Mouse (Mus musculus): ENCODE measurements around the gene Arl9.
"Not testable (repeated sequence)": the region's sequence is repeated elsewhere in the genome, so short reads cannot be mapped to it uniquely, and the experiment has no call there.

Arl9 gene

GRCm38 (mm10) chr5:77015544-77016482 is 12.0 kb downstream of the Arl9 start, which contains the start of gene Thegl:
TSS of gene Thegl (plus strand) at chr5:77016023.
- peak; percentile 64 to 73 for DNase-seq (ENCODE audit: low spot score in 2 of 2)

DNA sequence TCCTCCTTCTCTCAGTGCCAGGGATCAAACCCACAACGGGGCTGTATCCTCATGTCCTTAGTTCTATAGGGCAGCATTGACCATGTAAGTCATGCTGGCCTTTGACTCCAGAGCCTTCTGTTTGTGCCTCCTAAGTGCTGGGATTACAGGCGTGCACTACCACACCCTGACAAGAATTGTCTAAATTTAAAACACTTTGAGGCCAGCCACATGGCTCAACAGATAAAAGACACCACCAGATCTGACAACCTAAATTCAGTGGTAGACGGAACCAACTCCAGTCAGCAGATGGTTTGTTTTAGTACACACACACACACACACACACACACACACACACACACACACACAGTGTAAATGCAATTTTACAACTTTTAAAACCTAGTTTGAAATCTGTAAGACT is 24.2 kb downstream of the Arl9 start:
- no peak for DNase-seq (ENCODE audit: low spot score in 2 of 2)

GRCm38 (mm10) chr5:77029735-77030134 is 25.9 kb downstream of the Arl9 start:
- peak; percentile 13 to 15 for DNase-seq (ENCODE audit: low spot score in 2 of 2)

GRCm38 (mm10) chr5:77035101-77035500 is 31.2 kb downstream of the Arl9 start:
- DNase-seq (ENCODE audit: low spot score in 2 of 2), result not testable (repeated sequence)

DNA sequence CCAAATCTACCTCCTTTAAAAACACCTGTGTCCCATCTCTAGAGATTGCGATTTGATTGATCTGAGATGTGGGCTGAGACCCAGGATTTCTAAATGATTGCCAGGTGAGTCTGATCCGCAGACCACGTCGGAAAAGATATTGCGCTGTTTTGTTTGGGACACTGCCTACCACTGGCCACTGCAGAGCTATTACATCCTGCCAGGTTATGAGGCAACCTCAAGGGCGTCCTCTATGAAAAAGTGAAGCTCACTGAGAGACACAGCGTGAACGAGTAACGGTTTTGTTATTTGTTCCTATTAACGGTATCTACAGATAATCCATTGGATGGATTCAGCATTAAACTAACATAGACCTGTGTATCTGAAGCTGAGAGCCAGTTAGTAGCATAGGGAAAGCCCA is 34.6 kb downstream of the Arl9 start:
- DNase-seq (ENCODE audit: low spot score in 2 of 2), result no peak

- no peak for DNase-seq (ENCODE audit: low spot score in 2 of 2)
Observed at GRCm38 (mm10) chr5:77039391-77039790, 35.5 kb downstream of the Arl9 start.

- DNase-seq (ENCODE audit: low spot score in 2 of 2), result no peak
Observed at GRCm38 (mm10) chr5:77044362-77044761, 40.5 kb downstream of the Arl9 start.

- no peak for DNase-seq (ENCODE audit: low spot score in 2 of 2)
Observed at GRCm38 (mm10) chr5:77052616-77053015, 48.8 kb downstream of the Arl9 start.

DNA sequence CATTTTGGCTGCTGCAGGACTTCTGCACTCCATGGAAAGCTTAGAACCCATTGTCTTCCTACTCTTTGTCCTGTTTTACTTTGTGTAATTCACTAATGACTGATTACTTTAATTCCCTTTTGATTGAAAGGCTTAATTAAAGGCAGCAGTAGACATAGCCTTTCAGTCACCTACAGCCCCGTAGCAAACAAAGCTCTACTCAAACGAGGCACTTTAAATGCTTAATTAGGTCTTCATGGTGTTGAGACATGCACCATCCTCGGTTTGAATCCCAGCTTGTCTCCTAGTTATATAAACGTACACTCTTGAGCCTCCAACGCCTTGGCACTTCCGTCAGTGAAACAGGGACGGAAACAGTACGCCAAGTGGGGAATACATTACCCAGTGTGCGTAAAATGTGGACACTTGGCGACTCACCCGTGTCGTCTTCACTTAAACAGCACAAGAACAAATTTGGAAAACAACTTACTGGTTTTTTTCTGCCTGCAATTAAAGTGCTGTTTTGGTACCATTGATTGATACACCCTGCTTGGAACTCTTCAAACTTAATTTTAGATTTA is 53.1 kb downstream of the Arl9 start:
- DNase-seq (ENCODE audit: low spot score in 2 of 2), result peak in 1 of 2 experiments; percentile 22
